Mouse (Mus musculus) gastrocnemius, adult 2 months (tissue): ENCODE measurements around the gene Gpr27. TPM values are rescaled to one million over a fixed set of nuclear protein-coding genes. Genes with fewer than 3 reads are reported as not detected.

Experiments used
- DNase-seq: peaks from one replicate; pipeline ENCODE4 v3.0.0; 2022
- H3K27ac ChIP-seq: fragments of 200-600 bp; 2 replicates; pipeline ENCODE4 v1.8.1; 2022; ENCODE audit warnings: mild to moderate bottlenecking
- H3K4me3 ChIP-seq: fragments of 200-600 bp; 2 replicates; pipeline ENCODE4 v1.8.1; 2022; ENCODE audit warnings: mild to moderate bottlenecking, moderate library complexity
- CTCF ChIP-seq: fragments of 200-600 bp; IDR thresholded peaks from 2 replicates; pipeline ENCODE4 v1.8.1; 2022; ENCODE audit warnings: antibody characterized with exemption, mild to moderate bottlenecking, moderate library complexity
- intact Hi-C: fragments of 180-260 bp; cut with DNase I; formaldehyde crosslinking; loops from one replicate; pipeline ENCODE4 v1.15.1; 2025
- total RNA-seq, 2 experiments: library from RNA; stranded (reverse); gene quantifications; 2 replicates each; pipeline ENCODE4 v1.2.3; 2021

Gene Gpr27
- total RNA-seq, 2 experiments from 2014 or later: 0.20 to 1.1 TPM

DNA sequence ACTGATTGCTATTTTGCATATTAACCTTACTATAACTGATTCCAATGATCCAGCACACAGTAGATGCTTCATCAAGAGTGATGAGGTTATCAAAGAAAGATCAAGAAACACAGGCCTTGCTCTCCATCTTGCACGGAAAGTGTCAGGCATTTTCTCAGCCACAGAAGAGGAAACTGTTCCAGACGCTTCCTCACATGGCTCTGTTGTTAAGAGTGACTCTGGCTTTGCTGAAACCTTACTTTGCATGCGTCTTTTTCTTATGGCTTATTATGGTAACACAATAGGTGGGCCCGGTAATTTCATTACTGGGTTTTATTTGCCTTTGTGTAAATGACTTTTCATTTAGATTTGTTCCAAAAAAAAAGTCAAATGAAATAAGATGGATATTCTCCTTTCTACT, 39.4 kb downstream of the Gpr27 start:
- no peak for TF ChIP-seq CTCF
- no peak for DNase-seq

GRCm38 (mm10) chr6:99732673-99733072, 40.2 kb downstream of the Gpr27 start:
- no peak overlapping the region for H3K27ac ChIP-seq
- intact Hi-C loops: no loop called here
- no peak for DNase-seq
- no peak overlapping the region for H3K4me3 ChIP-seq
- no peak for TF ChIP-seq CTCF

More for the DNA sequence above, 39.4 kb downstream of the Gpr27 start:
- intact Hi-C loops: no loop called here
- H3K27ac ChIP-seq: no peak overlapping the region
- no peak overlapping the region for H3K4me3 ChIP-seq

GRCm38 (mm10) chr6:99734666-99735065, 42.2 kb downstream of the Gpr27 start:
- DNase-seq: no peak
- intact Hi-C loops: no loop called here
- Histone ChIP-seq H3K4me3 (no peak overlapping the region), H3K27ac (no peak overlapping the region)
- no peak for TF ChIP-seq CTCF

DNA sequence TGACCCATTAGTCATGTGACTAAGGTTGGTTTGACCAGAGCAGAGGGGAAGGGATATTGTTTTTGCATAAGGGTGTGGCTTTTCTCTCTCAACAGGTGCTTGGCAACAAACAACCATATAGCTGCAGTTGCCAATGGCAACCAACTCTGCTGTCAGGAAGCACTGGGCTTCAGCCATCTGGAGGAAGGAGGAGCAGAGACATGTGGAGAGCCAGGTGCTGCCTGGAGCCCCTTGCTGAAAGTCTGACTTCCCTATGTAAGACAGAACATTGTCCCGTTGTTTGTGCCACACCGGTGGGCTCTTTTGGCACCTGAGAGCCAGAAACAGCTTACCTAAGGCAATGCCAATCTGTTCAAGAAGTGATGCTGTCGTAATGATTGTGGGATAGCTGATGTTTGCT, 50.4 kb downstream of the Gpr27 start:
- Histone ChIP-seq H3K27ac (no peak overlapping the region), H3K4me3 (no peak overlapping the region)
- intact Hi-C loops: no loop called here
- no peak for DNase-seq
- no peak for TF ChIP-seq CTCF

Other genes with a start within 250 kb of the Gpr27 start
- gene Foxp1, start 170.0 kb upstream of the Gpr27 start, total RNA-seq: 10 to 100 TPM; 17.4 to 20.9 TPM
- 10 to 100 TPM; 23.5 to 29.4 TPM for gene Eif4e3, start 25.9 kb upstream of the Gpr27 start, total RNA-seq
- 1 to 10 TPM; 1.2 to 1.3 TPM for gene Gm20696, start 25.9 kb upstream of the Gpr27 start, total RNA-seq
- gene Prok2, start 33.7 kb downstream of the Gpr27 start, total RNA-seq: not detected